Mouse (Mus musculus): ENCODE measurements around the gene Gng3. TPM values are rescaled to one million over a fixed set of nuclear protein-coding genes. Genes with fewer than 3 reads are reported as not detected.

Gng3 gene
- polyA plus RNA-seq, 1 experiment from 2014 or later, result 7.7 TPM

DNA sequence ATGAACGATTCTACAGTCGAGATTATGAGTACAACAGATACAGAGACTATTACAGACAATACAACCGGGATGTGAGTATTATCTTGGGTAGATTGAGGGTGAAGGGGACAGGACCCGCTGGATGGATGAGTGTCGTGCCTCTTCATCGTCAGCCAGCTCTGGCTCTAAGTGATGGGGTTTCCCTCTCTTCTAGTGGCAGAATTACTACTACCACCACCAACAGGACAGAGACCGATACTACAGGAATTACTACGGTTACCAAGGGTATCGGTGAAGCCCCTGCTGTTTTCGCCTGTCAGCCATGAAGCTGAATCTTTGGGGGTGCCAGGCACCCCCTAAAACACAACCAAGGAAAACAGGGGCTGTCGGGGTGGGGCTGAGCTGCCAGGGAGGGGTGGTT lies 7.7 kb downstream of the Gng3 start:
- DNase-seq (ENCODE audit: low spot score) (no peak), ATAC-seq (ENCODE audit: low FRiP score, low TSS enrichment) (no peak)
- H3K9ac ChIP-seq (ENCODE audit: low read length), result no peak overlapping the region
- TF ChIP-seq EP300 (optimal IDR thresholded peaks at IDR 0.05), result no peak
- peak; percentile 19; the same call in 1 of the 2 replicates for TF ChIP-seq CTCF (IDR thresholded peaks at IDR 0.05; ENCODE audit: low read depth)
- H3K9me3 ChIP-seq (ENCODE audit: control insufficient read depth, low read length), result no peaks in the 10 kb centered on the region
- WGBS, result 81% methylated on average over 11 of the region's 11 CpGs
- H3K4me1 ChIP-seq (replicated peaks; ENCODE audit: control insufficient read depth, insufficient read depth), result no peaks in the 10 kb centered on the region
- no peaks in the 10 kb centered on the region for H3K27me3 ChIP-seq (ENCODE audit: control insufficient read depth, insufficient read depth, low read length)
- H3K4me3 ChIP-seq (ENCODE audit: low read depth, low read length), result no peak overlapping the region
- peaks cover 37% of the 10 kb centered on the region for H3K36me3 ChIP-seq (ENCODE audit: control insufficient read depth, insufficient read depth, low read length)
- H3K4me2 ChIP-seq (replicated peaks; ENCODE audit: low read depth), result no peak overlapping the region
- H3K27ac ChIP-seq (replicated peaks), result no peak overlapping the region

GRCm38 (mm10) chr19:8830664-8831063 lies 8.3 kb downstream of the Gng3 start:
- Histone ChIP-seq H3K27ac (replicated peaks) (no peak overlapping the region), H3K4me3 (ENCODE audit: low read depth, low read length) (no peak overlapping the region), H3K36me3 (ENCODE audit: control insufficient read depth, insufficient read depth, low read length) (peaks cover 40% of the 10 kb centered on the region), H3K27me3 (ENCODE audit: control insufficient read depth, insufficient read depth, low read length) (no peaks in the 10 kb centered on the region), H3K9me3 (ENCODE audit: control insufficient read depth, low read length) (no peaks in the 10 kb centered on the region), H3K4me1 (replicated peaks; ENCODE audit: control insufficient read depth, insufficient read depth) (no peaks in the 10 kb centered on the region), H3K4me2 (replicated peaks; ENCODE audit: low read depth) (no peak overlapping the region), H3K9ac (ENCODE audit: low read length) (no peak overlapping the region)
- WGBS, result 88% methylated on average over 8 of the region's 8 CpGs
- TF ChIP-seq CTCF (IDR thresholded peaks at IDR 0.05; ENCODE audit: low read depth), result no peak
- ATAC-seq (ENCODE audit: low FRiP score, low TSS enrichment) (no peak), DNase-seq (ENCODE audit: low spot score) (no peak)

DNA sequence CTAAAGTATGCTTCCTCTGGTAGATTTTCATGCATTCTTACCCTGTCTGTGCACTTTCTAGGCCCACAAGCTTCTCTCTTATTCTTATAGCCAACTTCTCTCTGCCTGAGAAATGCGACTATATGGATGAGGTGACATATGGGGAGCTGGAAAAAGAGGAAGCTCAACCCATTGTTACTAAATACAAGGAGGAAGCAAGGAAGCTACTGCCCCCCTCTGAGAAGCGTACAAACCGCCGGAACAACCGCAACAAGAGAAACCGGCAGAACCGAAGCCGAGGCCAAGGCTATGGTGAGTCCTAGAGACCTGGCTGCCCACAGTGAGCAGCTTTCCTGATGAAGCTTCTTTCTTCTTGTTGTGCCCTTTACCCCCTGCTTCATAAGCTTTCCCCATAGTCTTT lies 9.3 kb downstream of the Gng3 start, which contains the start of gene AC129217.1:
Gene AC129217.1 (plus strand): TSS at position 114 of the 400 bp plus-strand sequence.
- no peak for DNase-seq (ENCODE audit: low spot score)
- no peak for ATAC-seq (ENCODE audit: low FRiP score, low TSS enrichment)
- no peak within 1 kb of the TSS for H3K4me3 ChIP-seq (ENCODE audit: low read depth, low read length)
- H3K27me3 ChIP-seq (ENCODE audit: control insufficient read depth, insufficient read depth, low read length), result no peaks in the 10 kb centered on the region
- no peaks in the 10 kb centered on the region for H3K9me3 ChIP-seq (ENCODE audit: control insufficient read depth, low read length)
- H3K4me1 ChIP-seq (replicated peaks; ENCODE audit: control insufficient read depth, insufficient read depth), result no peaks in the 10 kb centered on the region
- TF ChIP-seq EP300 (optimal IDR thresholded peaks at IDR 0.05) (no peak), CTCF (IDR thresholded peaks at IDR 0.05; ENCODE audit: low read depth) (no peak)
- H3K36me3 ChIP-seq (ENCODE audit: control insufficient read depth, insufficient read depth, low read length), result peaks cover 43% of the 10 kb centered on the region
- WGBS, result 87% methylated on average over 8 of the region's 8 CpGs
- no peak within 1 kb of the TSS for H3K27ac ChIP-seq (replicated peaks)
- H3K4me2 ChIP-seq (replicated peaks; ENCODE audit: low read depth), result no peak within 1 kb of the TSS
- H3K9ac ChIP-seq (ENCODE audit: low read length), result no peak within 1 kb of the TSS

DNA sequence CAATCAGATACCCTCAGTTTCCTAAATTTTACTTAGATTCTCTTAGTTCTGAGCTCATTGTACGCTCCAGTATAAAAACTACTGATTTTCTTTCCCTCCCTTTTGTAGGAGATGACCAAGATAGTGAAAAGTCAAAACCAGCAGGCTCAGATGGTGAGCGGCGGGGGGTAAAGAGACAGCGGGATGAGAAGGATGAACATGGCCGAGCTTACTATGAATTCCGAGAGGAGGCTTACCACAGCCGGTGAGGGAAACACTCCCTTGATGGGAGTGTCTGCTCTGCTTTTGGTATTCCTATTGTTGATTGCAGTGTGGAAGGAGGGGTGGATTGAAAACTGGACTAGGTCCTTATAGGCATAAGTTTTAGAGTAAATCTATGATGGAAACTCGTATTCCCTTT lies 16.3 kb downstream of the Gng3 start:
- DNase-seq (ENCODE audit: low spot score) (no peak), ATAC-seq (ENCODE audit: low FRiP score, low TSS enrichment) (no peak)
- Histone ChIP-seq H3K9me3 (ENCODE audit: control insufficient read depth, low read length) (no peaks in the 10 kb centered on the region), H3K27me3 (ENCODE audit: control insufficient read depth, insufficient read depth, low read length) (no peaks in the 10 kb centered on the region), H3K9ac (ENCODE audit: low read length) (0 out of 2 replicates have a peak overlapping the region, but pooled peaks have one; percentile 31), H3K4me2 (replicated peaks; ENCODE audit: low read depth) (peak overlapping the region; percentile 74), H3K4me3 (ENCODE audit: low read depth, low read length) (peak overlapping the region; percentile 99; the same call in 1 of the 2 replicates), H3K36me3 (ENCODE audit: control insufficient read depth, insufficient read depth, low read length) (peaks cover 26% of the 10 kb centered on the region), H3K4me1 (replicated peaks; ENCODE audit: control insufficient read depth, insufficient read depth) (no peaks in the 10 kb centered on the region), H3K27ac (replicated peaks) (no peak overlapping the region)
- WGBS, result 59% methylated on average over 8 of the region's 8 CpGs
- TF ChIP-seq EP300 (optimal IDR thresholded peaks at IDR 0.05), result no peak
- TF ChIP-seq CTCF (IDR thresholded peaks at IDR 0.05; ENCODE audit: low read depth), result no peak

DNA sequence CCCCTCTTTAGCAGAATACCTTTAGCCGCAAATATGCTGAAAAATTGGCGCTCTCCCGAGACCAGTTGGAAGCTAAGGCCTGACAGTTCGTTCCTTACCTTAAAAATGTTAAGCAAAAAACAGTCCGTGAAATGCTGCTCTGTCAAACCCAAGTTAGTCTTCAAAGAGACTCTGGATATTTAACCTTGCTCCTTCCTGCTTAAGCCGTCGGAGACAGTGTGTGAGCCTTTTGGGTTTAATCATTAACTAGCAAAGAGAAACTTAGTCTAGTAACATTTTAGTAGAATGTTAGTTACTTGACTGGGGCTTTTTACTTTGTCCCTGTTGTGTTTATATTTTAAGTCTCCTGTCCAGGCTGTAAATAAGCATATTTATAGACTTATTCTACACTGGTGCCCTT lies 17.8 kb downstream of the Gng3 start:
- Histone ChIP-seq H3K9me3 (ENCODE audit: control insufficient read depth, low read length) (no peaks in the 10 kb centered on the region), H3K36me3 (ENCODE audit: control insufficient read depth, insufficient read depth, low read length) (peaks cover 19% of the 10 kb centered on the region), H3K4me2 (replicated peaks; ENCODE audit: low read depth) (peak overlapping the region; percentile 74), H3K27me3 (ENCODE audit: control insufficient read depth, insufficient read depth, low read length) (no peaks in the 10 kb centered on the region), H3K4me3 (ENCODE audit: low read depth, low read length) (peak overlapping the region; percentile 99), H3K4me1 (replicated peaks; ENCODE audit: control insufficient read depth, insufficient read depth) (no peaks in the 10 kb centered on the region), H3K9ac (ENCODE audit: low read length) (peak overlapping the region; percentile 96), H3K27ac (replicated peaks) (peak overlapping the region; percentile 99; the same call in 1 of the 2 replicates)
- DNase-seq (ENCODE audit: low spot score), result no peak
- under 1% methylated on average over 7 of the region's 7 CpGs for WGBS
- ATAC-seq (ENCODE audit: low FRiP score, low TSS enrichment), result no peak
- no peak for TF ChIP-seq EP300 (optimal IDR thresholded peaks at IDR 0.05)
- TF ChIP-seq CTCF (IDR thresholded peaks at IDR 0.05; ENCODE audit: low read depth), result no peak

- no peaks in the 10 kb centered on the region for H3K27me3 ChIP-seq (ENCODE audit: control insufficient read depth, insufficient read depth, low read length)
- WGBS, result 0% methylated on average over 39 of the region's 48 CpGs
- no peak; the same call in 1 of the 2 replicates for ATAC-seq (ENCODE audit: low FRiP score, low TSS enrichment)
- H3K9ac ChIP-seq (ENCODE audit: low read length), result peak overlapping the region; percentile 96
- no peaks in the 10 kb centered on the region for H3K9me3 ChIP-seq (ENCODE audit: control insufficient read depth, low read length)
- H3K4me3 ChIP-seq (ENCODE audit: low read depth, low read length), result peak overlapping the region; percentile 99
- TF ChIP-seq EP300 (optimal IDR thresholded peaks at IDR 0.05) (no peak), CTCF (IDR thresholded peaks at IDR 0.05; ENCODE audit: low read depth) (no peak)
- peak overlapping the region; percentile 74 for H3K4me2 ChIP-seq (replicated peaks; ENCODE audit: low read depth)
- H3K36me3 ChIP-seq (ENCODE audit: control insufficient read depth, insufficient read depth, low read length), result peaks cover 16% of the 10 kb centered on the region
- no peaks in the 10 kb centered on the region for H3K4me1 ChIP-seq (replicated peaks; ENCODE audit: control insufficient read depth, insufficient read depth)
- H3K27ac ChIP-seq (replicated peaks), result peak overlapping the region; percentile 99
- no peak for DNase-seq (ENCODE audit: low spot score)
Observed at GRCm38 (mm10) chr19:8820424-8820956, 18.5 kb downstream of the Gng3 start.

Data from stomach, postnatal 0 days (tissue).